Mouse (Mus musculus) thymus, postnatal 25 days (tissue): ENCODE measurements at regions not wholly inside any gene's neighbourhood (a gene's known extent, or its start where the extent isn't known, plus 50 kb on each side); places are given as distances from the start of the nearest gene placed in this dataset.
A peak's percentile ranks its signal among the peaks of the same experiment; 100 is the strongest.

Experiments used
- DNase-seq: peaks from one replicate; pipeline ENCODE4 v3.0.0; 2022

DNA sequence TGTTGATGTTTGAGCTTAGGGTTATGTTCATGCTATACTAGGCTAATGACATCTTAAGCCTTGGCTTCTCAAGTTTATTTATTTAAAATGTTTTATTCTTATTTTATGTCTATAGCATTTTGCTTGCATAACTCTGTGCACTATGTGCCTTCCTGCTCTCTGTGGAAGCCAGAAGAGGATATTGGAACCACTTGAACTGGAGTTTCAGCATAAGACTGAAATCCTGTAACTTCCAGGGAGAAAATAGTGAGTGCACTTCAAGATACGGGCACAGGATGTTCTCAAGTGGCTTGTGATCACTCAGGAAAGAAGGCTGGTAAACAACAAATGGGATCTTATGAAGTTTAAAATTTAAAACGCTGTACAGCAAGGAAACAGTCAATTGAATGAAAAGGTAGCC lies 257.0 kb upstream of the Gm10131 start:
- DNase-seq: no peak

DNA sequence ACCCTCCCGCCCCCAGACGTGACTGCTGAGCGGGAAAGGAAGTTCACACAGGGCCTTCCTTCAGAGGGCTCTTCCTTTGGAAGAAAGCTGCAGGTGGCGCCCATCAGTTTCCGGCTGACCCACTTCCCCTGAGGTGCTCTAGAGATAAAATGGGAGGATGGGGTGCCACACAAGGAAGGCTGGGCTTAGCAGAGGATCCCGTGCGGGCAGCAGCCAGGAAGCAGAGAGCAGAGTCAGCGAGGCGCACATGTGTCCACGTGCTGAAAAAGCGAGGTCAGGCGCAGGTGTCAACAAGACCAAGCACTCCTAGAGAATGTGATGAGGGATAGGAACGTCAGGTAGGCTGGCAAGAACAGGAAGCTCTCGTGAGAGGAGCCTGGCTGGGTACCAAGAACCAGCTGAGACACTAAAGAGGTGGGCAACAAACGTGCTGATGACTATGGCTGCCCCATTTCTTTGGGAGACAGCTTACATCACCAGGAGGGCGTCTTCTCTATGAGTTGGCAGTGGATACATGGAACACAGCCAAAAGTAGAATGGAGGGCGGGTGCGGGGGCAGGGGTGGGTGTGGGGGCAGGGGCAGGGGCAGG lies 253.0 kb upstream of the Gm10131 start:
- DNase-seq: peak; percentile 78

DNA sequence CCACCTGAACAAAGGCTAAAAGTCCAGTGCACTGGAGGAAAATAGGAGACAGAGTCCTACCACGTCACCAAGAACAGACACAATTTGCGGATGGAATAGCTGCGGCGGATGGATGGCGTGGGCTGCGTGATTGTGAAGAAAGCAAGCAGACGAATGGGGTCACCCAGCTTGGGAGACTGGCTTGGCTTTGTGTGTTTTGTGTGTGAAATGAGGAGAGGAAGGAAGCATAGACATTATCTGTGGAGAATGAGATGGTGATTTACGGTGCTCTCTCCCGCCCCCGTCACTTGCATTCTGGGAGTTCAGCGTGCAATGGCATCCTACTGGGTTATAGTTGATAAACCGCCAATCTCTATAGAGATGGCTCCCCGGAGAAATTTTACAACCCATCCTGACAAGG lies 252.1 kb upstream of the Gm10131 start:
- no peak for DNase-seq

DNA sequence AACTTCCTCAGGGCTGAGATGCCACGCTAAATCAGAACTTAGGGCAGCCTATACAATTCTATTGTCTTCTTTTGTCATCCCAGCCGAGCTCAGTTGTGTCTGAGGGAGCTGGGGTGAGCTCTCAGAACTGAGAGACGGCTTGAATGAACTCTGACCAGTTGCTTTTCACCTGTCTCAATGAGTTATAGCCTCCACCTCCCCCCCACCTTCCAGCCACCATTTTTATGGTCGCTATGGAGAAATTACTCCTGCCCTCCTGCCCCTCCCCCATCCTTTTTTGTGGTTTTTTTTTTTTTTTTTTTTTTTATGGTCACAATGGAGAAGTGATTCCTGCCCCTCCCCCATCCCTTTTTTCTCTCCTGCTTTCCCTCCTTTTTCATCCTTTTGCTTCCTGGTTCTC lies 251.6 kb upstream of the Gm10131 start:
- no peak for DNase-seq

GRCm38 (mm10) chr8:34361377-34361776 lies 249.8 kb upstream of the Gm10131 start:
- DNase-seq: no peak

GRCm38 (mm10) chr8:34359776-34360175 lies 248.2 kb upstream of the Gm10131 start:
- no peak for DNase-seq

- no peak for DNase-seq
Measured at GRCm38 (mm10) chr8:34355059-34355458, 243.5 kb upstream of the Gm10131 start.

DNA sequence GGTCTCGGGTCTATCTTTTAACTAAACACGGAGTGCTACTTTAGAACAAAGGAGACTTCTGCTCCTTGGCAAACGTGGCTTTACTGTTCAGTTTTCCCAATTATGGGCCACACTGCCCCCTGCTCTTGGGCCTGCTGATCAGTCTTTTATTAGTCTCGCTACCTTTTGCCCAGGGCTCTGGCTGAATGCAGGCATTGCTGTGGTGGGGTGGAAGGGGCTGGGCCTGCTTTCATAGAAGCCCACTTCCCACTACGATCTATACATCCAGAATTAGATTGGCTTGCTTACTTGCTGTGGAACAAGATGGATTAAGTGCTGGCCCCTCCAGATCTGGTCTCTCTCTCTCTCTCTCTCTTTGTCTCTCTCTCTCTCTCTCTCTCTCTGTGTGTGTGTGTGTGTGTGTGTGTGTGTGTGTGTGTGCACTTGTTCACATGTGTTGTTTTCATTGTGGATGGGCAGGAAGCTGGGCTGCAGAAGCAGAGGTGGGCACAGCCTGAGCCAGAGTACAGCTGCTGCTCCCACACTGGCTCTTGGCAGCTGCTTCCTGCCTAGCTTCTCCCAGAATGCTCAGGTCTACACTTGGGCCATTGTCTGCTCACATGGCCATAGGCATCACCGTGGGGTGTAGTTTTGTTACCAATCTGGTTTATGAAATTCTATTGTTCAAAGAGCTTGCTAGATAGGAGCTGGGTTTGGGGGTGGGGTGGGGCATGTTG lies 241.8 kb upstream of the Gm10131 start:
- peak; percentile 44 for DNase-seq

GRCm38 (mm10) chr8:34334851-34335250 lies 223.3 kb upstream of the Gm10131 start:
- no peak for DNase-seq

DNA sequence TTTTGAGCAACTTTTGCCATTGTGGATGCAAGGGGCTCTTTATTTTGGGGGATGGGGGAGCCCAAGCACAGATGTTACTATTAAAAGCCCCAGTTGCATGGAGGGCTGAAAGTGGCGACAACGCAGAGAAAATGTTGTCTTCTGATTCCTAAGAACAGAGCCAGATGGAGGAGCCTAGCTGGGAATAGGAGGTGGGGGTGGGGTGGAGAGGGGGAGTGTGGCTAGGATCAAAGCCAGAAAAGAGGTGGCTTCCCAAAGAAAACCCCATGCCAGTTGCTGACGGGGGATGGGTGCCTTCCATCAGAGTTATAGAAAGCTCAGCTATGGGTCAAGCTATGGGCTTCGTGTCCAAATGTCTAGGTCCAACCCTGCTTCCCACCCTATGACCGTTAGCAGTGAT lies 220.1 kb upstream of the Gm10131 start:
- no peak for DNase-seq

DNA sequence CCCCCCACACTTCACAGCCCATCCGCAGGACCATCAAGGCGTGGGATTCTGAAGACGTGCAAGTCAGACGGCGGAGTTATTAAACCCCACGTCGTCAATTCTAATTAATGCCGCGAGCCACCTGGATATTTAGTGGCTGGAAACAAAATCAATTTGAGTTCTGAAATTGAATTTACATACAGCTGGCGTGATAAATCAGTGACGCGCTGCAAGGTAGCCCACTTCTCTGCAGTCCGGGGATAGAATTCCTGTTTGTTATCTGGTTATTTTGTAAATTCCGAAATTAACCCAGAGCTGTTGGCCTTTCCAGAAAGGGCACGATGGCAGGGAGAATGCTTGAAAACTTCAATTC lies 215.1 kb upstream of the Gm10131 start:
- DNase-seq: no peak

GRCm38 (mm10) chr8:34325841-34326613 lies 214.5 kb upstream of the Gm10131 start:
- DNase-seq: no peak

DNA sequence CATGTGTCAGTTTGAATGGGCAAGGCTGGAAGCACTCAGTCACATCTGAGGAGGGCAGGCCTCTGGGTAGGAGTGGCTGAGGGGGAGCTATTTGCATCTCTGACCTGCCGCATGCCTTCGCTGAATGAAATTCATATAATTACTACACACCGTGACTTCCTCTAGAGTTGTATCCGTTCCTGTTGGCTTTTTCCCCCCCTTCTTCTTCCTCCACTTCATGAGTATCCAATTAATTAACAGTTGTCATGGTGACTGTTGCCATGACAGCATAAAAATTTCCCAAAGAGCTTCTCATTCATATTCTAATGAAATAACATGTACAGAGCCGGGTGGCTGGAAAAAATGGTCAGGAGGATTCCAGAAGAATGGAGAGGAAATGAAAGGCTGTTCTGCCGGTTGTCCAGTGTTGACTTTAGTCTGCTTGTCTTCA lies 208.6 kb upstream of the Gm10131 start:
- no peak for DNase-seq

DNA sequence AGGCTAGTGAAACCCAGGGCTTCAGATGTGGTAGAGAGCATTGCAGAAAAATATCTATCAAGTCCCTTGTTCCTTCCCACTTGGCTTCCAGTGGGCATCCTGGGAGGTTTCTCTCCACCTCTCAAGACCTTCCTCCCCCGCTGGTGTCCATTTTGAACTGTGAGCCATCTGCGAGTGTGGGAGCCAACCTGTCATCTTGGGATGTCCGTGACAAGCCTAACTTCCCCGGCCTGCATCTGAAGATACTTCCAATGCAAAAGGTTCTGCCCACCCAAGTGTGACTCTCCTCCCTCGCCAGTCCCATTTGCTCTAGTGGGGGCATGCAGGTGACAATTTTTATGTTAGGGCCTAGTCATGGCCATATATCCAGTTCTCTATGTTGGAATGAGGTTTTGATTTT lies 208.2 kb upstream of the Gm10131 start:
- DNase-seq: no peak

- no peak for DNase-seq
Measured at GRCm38 (mm10) chr8:34315233-34315632, 203.7 kb upstream of the Gm10131 start.

DNA sequence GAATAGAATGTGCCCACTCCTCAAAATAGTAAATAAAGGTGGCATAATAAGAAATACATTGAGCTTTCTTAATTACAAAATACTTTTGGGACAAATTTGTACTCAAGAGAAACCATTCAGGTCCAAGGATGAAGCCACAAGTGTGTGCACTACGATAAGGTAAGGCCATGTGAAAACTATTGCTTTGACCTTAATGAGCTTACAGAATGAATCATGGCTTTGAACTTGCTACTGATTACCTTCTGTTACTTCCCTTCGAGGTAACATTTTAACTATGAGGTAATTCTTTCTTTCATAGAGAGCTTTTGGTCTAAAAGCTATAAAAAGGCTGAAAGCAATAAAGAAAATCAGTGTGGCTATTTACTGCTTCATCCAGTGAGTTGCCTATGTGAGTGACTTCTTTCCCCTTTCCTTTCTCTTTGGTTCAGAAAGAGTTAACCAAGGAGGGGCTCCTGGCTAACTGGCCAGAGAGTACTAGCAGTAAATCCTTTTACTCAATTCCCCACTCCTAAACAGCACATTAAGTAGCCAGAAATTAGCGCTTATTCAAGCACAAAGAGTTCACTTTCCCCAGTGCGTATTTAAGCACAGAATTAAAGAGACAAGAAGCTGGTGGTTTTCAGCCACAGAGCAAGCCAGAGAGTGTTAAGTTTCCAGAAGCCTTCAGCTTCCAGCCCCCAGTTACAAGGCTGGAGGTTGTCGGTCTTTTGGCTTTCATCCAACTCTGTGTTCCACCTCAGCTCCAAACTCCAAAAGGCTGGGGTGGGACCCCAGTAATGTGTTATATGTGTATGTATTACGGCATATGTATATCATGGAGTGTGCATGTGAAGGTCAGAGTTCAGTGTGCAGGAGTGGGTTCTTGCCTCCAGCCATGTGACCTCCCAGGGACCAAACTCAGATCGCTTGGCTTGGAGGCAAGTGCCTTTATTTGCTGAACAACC lies 194.3 kb upstream of the Gm10131 start:
- DNase-seq: no peak

DNA sequence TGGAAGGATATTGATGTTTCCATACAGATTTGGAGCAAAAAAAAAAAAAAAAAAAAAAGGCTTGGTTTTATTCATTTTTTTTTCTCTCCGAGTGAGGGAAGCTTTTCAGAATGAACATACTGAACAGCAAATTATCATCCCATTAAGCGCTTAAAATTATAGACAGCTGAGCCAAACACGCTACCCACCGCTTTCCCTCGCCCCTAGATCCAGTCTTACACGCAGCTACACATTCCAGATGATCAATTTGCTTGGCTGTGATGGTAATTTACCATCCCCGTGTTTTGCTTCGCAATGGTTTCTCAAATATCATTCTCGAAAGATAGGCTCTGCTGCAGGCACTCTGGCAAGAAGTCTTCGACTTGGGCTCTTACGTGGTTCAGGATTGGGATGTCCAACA lies 192.3 kb upstream of the Gm10131 start:
- DNase-seq: no peak

- DNase-seq: no peak
Measured at GRCm38 (mm10) chr8:34300331-34300903, 188.9 kb upstream of the Gm10131 start.

- no peak for DNase-seq
Measured at GRCm38 (mm10) chr8:34294721-34295120, 183.2 kb upstream of the Gm10131 start.

GRCm38 (mm10) chr8:34290670-34291069 lies 179.1 kb upstream of the Gm10131 start:
- DNase-seq: no peak

DNA sequence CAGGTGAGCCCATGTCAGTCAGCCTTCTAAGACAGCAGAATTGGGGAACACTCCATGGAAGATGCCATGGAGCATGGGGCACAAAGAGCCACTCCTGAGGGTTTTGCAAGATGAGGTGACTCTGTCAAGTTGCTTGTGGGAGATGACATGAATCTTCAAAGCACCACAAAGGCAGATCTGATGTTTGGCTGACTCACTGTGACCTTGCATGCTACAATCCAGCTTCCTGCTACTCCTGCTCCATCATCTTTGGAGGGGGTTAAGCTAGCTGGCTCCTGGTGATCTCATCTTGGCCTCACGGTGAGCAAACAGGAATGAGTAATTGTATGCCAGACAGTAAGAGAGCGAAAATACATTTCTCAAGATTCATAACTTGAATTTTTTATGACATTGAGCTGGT lies 176.3 kb upstream of the Gm10131 start:
- DNase-seq: no peak

- DNase-seq: no peak
Measured at GRCm38 (mm10) chr8:34284576-34284975, 173.0 kb upstream of the Gm10131 start.

DNA sequence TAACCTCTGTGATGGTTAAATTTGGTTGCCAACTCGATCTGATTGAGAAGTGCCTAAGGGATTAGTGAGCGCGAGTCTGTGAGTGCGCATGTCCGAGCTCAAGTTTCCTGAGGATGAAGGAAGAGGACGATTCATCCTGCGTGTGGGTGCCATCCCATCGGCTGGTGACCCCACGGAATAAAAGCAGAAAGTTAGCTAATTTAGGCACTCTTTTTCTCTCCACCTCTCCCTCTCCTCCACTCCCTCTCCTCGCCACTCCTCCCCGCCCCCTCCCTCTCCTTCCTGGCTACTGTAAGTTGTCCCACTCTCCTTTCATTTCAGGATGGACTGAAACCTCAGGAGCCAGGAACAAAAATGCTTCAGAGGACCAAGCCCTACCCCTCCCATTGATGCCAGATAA lies 168.9 kb upstream of the Gm10131 start:
- no peak for DNase-seq
